Mouse (Mus musculus): ENCODE measurements around the gene Map4k3. TPM values are rescaled to one million over a fixed set of nuclear protein-coding genes. Genes with fewer than 3 reads are reported as not detected.
A peak's percentile ranks its signal among the peaks of the same experiment; 100 is the strongest.

The Map4k3 gene
- polyA plus RNA-seq, 1 experiment from 2014 or later: 38.2 TPM

DNA sequence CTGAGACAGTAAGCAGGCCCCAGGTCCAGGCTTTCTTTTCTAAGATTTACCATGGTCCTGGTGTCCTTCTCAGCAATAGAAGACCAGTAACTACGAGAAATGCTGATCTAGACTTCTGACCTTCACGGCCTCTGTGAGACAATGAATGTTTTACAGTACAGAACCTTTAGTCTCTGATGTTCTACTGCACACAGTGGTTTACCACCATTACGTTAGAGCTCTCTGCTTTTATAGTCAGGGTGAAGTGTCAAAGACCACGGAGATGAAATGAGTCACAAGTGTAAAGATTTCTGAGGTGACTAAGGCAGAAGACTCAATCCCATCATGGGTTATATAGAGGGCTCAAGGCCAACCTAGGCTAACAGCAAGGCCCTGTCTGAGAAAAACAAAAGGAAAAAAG is 95.9 kb downstream of the Map4k3 start:
- Histone ChIP-seq H3K4me3 (replicated peaks; ENCODE audit: low read length) (no peak overlapping the region), H3K9me3 (ENCODE audit: control insufficient read depth, low read length) (no peaks in the 10 kb centered on the region), H3K9ac (no peak overlapping the region), H3K4me2 (replicated peaks) (no peak overlapping the region), H3K36me3 (replicated peaks; ENCODE audit: control insufficient read depth, insufficient read depth) (peaks cover 38% of the 10 kb centered on the region), H3K27ac (no peak overlapping the region), H3K27me3 (ENCODE audit: control insufficient read depth, insufficient read depth, low read length) (no peaks in the 10 kb centered on the region), H3K4me1 (replicated peaks; ENCODE audit: control insufficient read depth, insufficient read depth, low read length) (no peaks in the 10 kb centered on the region)
- DNase-seq (ENCODE audit: low spot score) (no peak), ATAC-seq (ENCODE audit: low FRiP score) (no peak)
- WGBS: 97% methylated on average over 4 of the region's 4 CpGs

DNA sequence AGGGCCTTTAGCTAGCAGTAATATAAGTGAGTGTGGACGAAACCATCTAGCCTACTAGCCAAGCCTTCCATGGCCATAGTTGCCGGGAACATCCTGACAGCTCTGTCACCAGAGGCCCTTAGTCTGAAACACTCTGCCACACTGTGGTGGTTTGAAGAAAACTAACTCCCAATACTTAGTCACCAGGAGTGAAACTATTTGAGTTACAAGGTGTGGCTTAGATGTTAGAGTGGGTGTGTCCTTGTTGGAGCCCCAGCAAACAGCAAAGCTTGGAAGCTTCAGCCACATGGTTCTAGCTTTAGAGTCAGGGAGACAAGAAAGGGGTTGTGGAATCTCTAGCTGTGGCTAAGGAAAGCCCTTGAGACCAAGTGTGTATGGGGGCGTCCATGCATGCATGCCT is 97.3 kb downstream of the Map4k3 start:
- Histone ChIP-seq H3K27me3 (ENCODE audit: control insufficient read depth, insufficient read depth, low read length) (no peaks in the 10 kb centered on the region), H3K9me3 (ENCODE audit: control insufficient read depth, low read length) (no peaks in the 10 kb centered on the region), H3K4me1 (replicated peaks; ENCODE audit: control insufficient read depth, insufficient read depth, low read length) (no peaks in the 10 kb centered on the region), H3K27ac (no peak overlapping the region), H3K9ac (no peak overlapping the region), H3K4me2 (replicated peaks) (no peak overlapping the region), H3K36me3 (replicated peaks; ENCODE audit: control insufficient read depth, insufficient read depth) (peaks cover 33% of the 10 kb centered on the region), H3K4me3 (replicated peaks; ENCODE audit: low read length) (no peak overlapping the region)
- 96% methylated on average over 3 of the region's 3 CpGs for WGBS
- DNase-seq (ENCODE audit: low spot score) (no peak), ATAC-seq (ENCODE audit: low FRiP score) (no peak)

DNA sequence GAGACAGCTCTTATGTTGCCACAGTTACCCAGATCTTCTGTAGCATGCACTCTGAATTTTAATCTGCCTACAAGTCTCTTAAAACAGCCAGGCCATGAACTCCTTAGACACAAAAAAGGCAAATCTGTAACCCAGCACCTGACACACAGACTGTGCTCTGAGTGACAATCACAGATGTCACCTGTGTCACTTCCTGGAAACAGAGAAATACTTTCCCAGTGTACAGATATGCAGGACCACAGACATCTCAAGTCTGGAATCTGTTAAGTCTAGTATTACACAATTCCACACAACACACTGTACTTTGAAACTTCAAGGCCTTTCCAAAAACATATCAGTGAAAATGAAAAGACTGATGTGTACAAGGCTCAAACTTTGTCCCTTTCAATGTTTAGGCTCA is 103.3 kb downstream of the Map4k3 start:
- DNase-seq (ENCODE audit: low spot score): no peak
- H3K27ac ChIP-seq: no peak overlapping the region
- ATAC-seq (ENCODE audit: low FRiP score): no peak

DNA sequence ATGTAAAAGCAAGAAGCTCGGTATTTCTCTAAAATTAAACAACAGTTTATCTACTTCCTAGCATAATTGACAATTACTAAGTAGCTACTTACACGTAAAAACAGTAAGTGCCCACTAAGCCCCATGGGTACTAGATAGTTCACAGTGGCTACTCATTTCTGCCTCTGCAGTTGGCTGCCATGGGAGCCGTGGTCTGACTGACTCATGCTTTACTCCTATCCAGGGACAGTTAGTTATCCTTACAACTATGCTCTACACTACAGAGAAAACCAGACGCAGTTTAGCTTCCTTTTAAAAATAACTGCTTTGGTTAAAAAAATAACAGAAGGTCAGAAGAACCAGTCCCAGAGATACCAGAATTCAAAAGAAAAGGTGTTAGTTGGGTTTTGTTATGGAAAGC is 106.6 kb downstream of the Map4k3 start:
- 84% methylated on average over 4 of the region's 4 CpGs for WGBS
- Histone ChIP-seq H3K4me3 (replicated peaks; ENCODE audit: low read length) (no peak overlapping the region), H3K9me3 (ENCODE audit: control insufficient read depth, low read length) (no peaks in the 10 kb centered on the region), H3K27me3 (ENCODE audit: control insufficient read depth, insufficient read depth, low read length) (no peaks in the 10 kb centered on the region), H3K9ac (no peak overlapping the region), H3K27ac (no peak overlapping the region), H3K4me1 (replicated peaks; ENCODE audit: control insufficient read depth, insufficient read depth, low read length) (no peaks in the 10 kb centered on the region; the same call in 1 of the 2 replicates), H3K4me2 (replicated peaks) (no peak overlapping the region), H3K36me3 (replicated peaks; ENCODE audit: control insufficient read depth, insufficient read depth) (peaks cover 15% of the 10 kb centered on the region)
- no peak for DNase-seq (ENCODE audit: low spot score)
- ATAC-seq (ENCODE audit: low FRiP score): no peak

More for the DNA sequence above, 103.3 kb downstream of the Map4k3 start:
- H3K4me3 ChIP-seq (replicated peaks; ENCODE audit: low read length): no peak overlapping the region
- no peaks in the 10 kb centered on the region for H3K4me1 ChIP-seq (replicated peaks; ENCODE audit: control insufficient read depth, insufficient read depth, low read length)
- H3K4me2 ChIP-seq (replicated peaks): no peak overlapping the region
- H3K9ac ChIP-seq: no peak overlapping the region
- no peaks in the 10 kb centered on the region for H3K27me3 ChIP-seq (ENCODE audit: control insufficient read depth, insufficient read depth, low read length)
- no peaks in the 10 kb centered on the region for H3K9me3 ChIP-seq (ENCODE audit: control insufficient read depth, low read length)
- peaks cover 5% of the 10 kb centered on the region for H3K36me3 ChIP-seq (replicated peaks; ENCODE audit: control insufficient read depth, insufficient read depth)

DNA sequence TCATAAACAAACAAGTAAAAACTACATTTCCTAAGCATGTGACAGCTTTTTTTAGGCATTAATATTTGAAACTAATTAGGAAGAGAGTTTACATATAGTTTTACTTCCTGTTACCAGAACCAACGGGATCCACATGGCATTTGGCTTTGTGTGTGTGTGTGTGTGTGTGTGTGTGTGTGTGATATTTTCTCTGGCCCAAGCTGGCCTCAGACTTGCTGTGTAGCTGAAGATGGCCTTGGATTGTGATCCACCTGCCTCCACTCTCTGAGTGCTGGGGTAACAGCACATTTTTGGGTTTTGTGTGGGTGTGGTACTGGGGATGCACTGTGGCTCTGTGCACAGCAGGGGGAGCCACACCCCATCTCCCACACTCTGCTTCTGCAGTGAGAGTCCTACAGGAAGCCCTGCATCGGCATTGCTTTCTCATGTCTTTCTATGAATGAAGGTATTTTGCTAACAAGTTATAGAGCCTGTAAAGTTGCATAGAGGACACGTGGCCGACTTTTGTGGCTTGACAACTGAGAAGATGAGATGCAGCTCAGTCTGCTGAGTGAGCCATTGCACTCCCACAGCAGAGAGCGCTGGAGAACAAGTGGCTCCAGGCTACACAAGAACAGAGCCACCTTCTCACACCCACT is 107.4 kb downstream of the Map4k3 start:
- Histone ChIP-seq H3K36me3 (replicated peaks; ENCODE audit: control insufficient read depth, insufficient read depth) (peaks cover 17% of the 10 kb centered on the region), H3K9ac (no peak overlapping the region), H3K4me1 (replicated peaks; ENCODE audit: control insufficient read depth, insufficient read depth, low read length) (no peaks in the 10 kb centered on the region; the same call in 1 of the 2 replicates), H3K4me2 (replicated peaks) (no peak overlapping the region), H3K27me3 (ENCODE audit: control insufficient read depth, insufficient read depth, low read length) (no peaks in the 10 kb centered on the region), H3K9me3 (ENCODE audit: control insufficient read depth, low read length) (no peaks in the 10 kb centered on the region), H3K4me3 (replicated peaks; ENCODE audit: low read length) (no peak overlapping the region), H3K27ac (no peak overlapping the region)
- 67% methylated on average over 5 of the region's 5 CpGs for WGBS
- DNase-seq (ENCODE audit: low spot score) (peak; percentile 66), ATAC-seq (ENCODE audit: low FRiP score) (peak; percentile 73; the same call in 1 of the 2 replicates)

DNA sequence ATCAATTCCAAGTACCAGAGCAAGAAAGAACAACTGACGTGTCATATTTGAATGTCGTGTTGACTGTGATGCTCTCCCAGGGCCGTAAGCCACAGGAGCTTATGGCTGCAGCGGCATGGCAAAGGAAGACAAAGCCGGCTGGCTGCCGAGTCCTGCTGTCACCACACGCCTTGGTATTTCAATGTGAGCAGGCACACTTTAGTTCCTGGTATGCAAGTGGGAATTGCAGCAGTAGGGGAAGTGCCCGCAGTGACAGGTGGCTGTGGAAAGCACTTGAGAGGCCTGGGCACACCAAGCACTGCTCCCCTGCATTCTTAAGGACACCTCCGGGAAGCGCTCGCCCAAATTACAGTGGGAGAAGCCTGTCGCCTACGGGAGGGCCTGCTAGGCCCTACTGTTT is 108.7 kb downstream of the Map4k3 start:
- DNase-seq (ENCODE audit: low spot score): no peak
- Histone ChIP-seq H3K27ac (no peak overlapping the region; the same call in 1 of the 2 replicates), H3K9me3 (ENCODE audit: control insufficient read depth, low read length) (no peaks in the 10 kb centered on the region), H3K27me3 (ENCODE audit: control insufficient read depth, insufficient read depth, low read length) (no peaks in the 10 kb centered on the region), H3K4me1 (replicated peaks; ENCODE audit: control insufficient read depth, insufficient read depth, low read length) (no peaks in the 10 kb centered on the region; the same call in 1 of the 2 replicates), H3K4me3 (replicated peaks; ENCODE audit: low read length) (no peak overlapping the region), H3K4me2 (replicated peaks) (no peak overlapping the region), H3K36me3 (replicated peaks; ENCODE audit: control insufficient read depth, insufficient read depth) (peaks cover 31% of the 10 kb centered on the region), H3K9ac (no peak overlapping the region)
- ATAC-seq (ENCODE audit: low FRiP score): no peak
- 73% methylated on average over 13 of the region's 13 CpGs for WGBS

DNA sequence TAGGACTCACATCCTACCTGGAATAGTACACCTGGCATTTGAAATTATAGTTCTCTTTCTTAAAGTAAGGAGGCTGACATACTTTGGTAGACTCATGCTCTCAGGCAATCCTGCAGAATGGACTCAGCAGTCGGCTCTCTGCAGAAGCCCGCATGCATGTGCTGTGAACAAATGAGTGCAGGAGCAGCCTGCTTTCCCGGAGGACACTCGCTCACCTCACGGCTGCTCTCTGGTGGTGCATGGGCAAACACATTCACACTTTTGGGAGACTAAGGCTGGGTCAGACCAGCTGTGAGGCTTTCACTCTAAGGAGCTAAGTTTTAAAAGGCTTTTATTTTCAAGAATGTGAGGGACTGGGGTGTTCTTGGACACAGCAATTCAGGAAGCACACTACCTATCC is 109.4 kb downstream of the Map4k3 start:
- DNase-seq (ENCODE audit: low spot score): no peak
- Histone ChIP-seq H3K9me3 (ENCODE audit: control insufficient read depth, low read length) (no peaks in the 10 kb centered on the region), H3K27me3 (ENCODE audit: control insufficient read depth, insufficient read depth, low read length) (no peaks in the 10 kb centered on the region), H3K36me3 (replicated peaks; ENCODE audit: control insufficient read depth, insufficient read depth) (peaks cover 35% of the 10 kb centered on the region), H3K4me3 (replicated peaks; ENCODE audit: low read length) (no peak overlapping the region), H3K4me1 (replicated peaks; ENCODE audit: control insufficient read depth, insufficient read depth, low read length) (no peaks in the 10 kb centered on the region; the same call in 1 of the 2 replicates), H3K27ac (no peak overlapping the region; the same call in 1 of the 2 replicates), H3K4me2 (replicated peaks) (no peak overlapping the region), H3K9ac (no peak overlapping the region)
- ATAC-seq (ENCODE audit: low FRiP score): no peak
- 63% methylated on average over 5 of the region's 5 CpGs for WGBS

DNA sequence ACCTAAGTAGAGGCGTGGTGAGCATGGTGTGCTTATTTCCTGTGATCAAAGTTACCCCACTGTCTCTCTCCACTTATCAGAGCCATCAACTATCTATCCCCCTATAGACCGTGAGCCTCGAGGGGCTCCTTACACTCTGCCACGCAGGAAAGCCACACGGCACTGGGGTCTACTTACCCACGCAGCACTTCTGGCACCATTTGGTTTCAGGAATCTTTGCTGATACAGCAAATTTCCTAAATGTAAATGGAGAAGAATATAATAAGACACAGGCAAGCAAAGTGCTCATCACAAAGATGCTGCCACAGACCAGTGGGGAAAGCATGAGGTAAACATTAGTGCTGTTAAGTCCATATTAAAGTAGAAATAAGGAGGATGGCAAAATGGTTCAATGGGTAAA is 124.5 kb downstream of the Map4k3 start:
- Histone ChIP-seq H3K9ac (no peak overlapping the region), H3K27me3 (ENCODE audit: control insufficient read depth, insufficient read depth, low read length) (no peaks in the 10 kb centered on the region), H3K4me2 (replicated peaks) (no peak overlapping the region), H3K4me3 (replicated peaks; ENCODE audit: low read length) (no peak overlapping the region), H3K9me3 (ENCODE audit: control insufficient read depth, low read length) (no peaks in the 10 kb centered on the region), H3K36me3 (replicated peaks; ENCODE audit: control insufficient read depth, insufficient read depth) (peaks cover 90% of the 10 kb centered on the region), H3K4me1 (replicated peaks; ENCODE audit: control insufficient read depth, insufficient read depth, low read length) (no peaks in the 10 kb centered on the region), H3K27ac (no peak overlapping the region)
- ATAC-seq (ENCODE audit: low FRiP score) (no peak), DNase-seq (ENCODE audit: low spot score) (no peak)
- 93% methylated on average over 6 of the region's 6 CpGs for WGBS

DNA sequence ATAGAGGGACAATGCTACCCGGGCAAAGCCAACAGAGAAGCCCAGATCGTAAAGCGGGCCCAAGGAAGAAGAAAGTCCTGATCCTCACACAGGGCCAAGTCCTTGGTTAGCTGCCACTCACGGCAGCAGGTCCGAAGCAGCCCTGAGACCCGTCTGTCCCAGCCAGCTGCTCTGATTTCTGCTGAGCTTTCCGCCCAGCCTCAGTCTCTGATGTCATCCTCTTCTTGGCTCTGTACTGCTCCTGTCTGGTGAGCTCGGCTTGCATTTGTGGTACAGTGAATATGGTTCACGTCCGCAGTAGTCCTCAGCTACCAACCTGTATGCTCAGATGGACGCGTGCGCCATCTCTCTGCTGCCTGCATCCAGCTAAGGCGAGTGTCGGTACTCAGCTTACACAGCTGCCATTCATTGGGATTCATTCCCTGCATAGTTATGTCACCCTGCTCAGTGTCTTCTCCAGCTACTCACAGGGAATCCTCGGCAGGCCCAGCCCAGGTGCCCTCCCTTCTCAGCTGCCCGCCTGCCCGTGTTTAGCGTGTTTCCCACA is 125.1 kb downstream of the Map4k3 start:
- Histone ChIP-seq H3K4me2 (replicated peaks) (no peak overlapping the region), H3K4me3 (replicated peaks; ENCODE audit: low read length) (no peak overlapping the region), H3K36me3 (replicated peaks; ENCODE audit: control insufficient read depth, insufficient read depth) (peaks cover 83% of the 10 kb centered on the region), H3K9ac (no peak overlapping the region), H3K4me1 (replicated peaks; ENCODE audit: control insufficient read depth, insufficient read depth, low read length) (no peaks in the 10 kb centered on the region), H3K27ac (no peak overlapping the region), H3K9me3 (ENCODE audit: control insufficient read depth, low read length) (no peaks in the 10 kb centered on the region), H3K27me3 (ENCODE audit: control insufficient read depth, insufficient read depth, low read length) (no peaks in the 10 kb centered on the region)
- ATAC-seq (ENCODE audit: low FRiP score) (no peak), DNase-seq (ENCODE audit: low spot score) (no peak)
- 94% methylated on average over 19 of the region's 19 CpGs for WGBS

All from hindbrain, embryonic 14.5 days (tissue).